Mouse (Mus musculus) hindbrain, embryonic 11.5 days (tissue): ENCODE data around the gene Btg2. TPM values are rescaled to one million over a fixed set of nuclear protein-coding genes. Genes with fewer than 3 reads are reported as not detected.

ENCODE experiments used
- ATAC-seq: fragments of 200-750 bp; cut with Nextera tagmentation; 2 replicates; pipeline ENCODE4 v1.8.0; 2017; ENCODE audit warnings: mild to moderate bottlenecking, moderate TSS enrichment, moderate library complexity; ENCODE audit not compliant: low FRiP score
- DNase-seq: peaks from one replicate; pipeline ENCODE4 v3.0.0-alpha.2; 2015; ENCODE audit warnings: low spot score
- H3K27ac ChIP-seq: fragments of 300-500 bp; sonication (generic); 2 replicates; pipeline ENCODE4 v1.5.1; 2014; ENCODE audit warnings: mild to moderate bottlenecking, low read depth, low read length
- H3K27me3 ChIP-seq: fragments of 300-500 bp; sonication (generic); 2 replicates; pipeline ENCODE4 v1.6.1; 2014; ENCODE audit warnings: mild to moderate bottlenecking, low read length, moderate library complexity, mixed read lengths; ENCODE audit not compliant: control insufficient read depth, insufficient read depth
- H3K36me3 ChIP-seq: fragments of 300-500 bp; sonication (generic); 2 replicates; pipeline ENCODE4 v1.6.1; 2014; ENCODE audit warnings: mild to moderate bottlenecking, low read length, moderate library complexity, mixed read lengths; ENCODE audit not compliant: control insufficient read depth, insufficient read depth
- H3K4me1 ChIP-seq: fragments of 300-500 bp; sonication (generic); replicated peaks from 2 replicates; pipeline ENCODE4 v1.6.1; 2014; ENCODE audit warnings: low read length, mixed read lengths; ENCODE audit not compliant: control insufficient read depth, insufficient read depth
- H3K4me2 ChIP-seq: fragments of 300-500 bp; sonication (generic); replicated peaks from 2 replicates; pipeline ENCODE4 v1.6.1; 2014; ENCODE audit warnings: mild to moderate bottlenecking, low read depth, low read length
- H3K4me3 ChIP-seq: fragments of 300-500 bp; sonication (generic); 2 replicates; pipeline ENCODE4 v1.5.1; 2014; ENCODE audit warnings: low read depth, low read length
- H3K9ac ChIP-seq: fragments of 300-500 bp; sonication (generic); 2 replicates; pipeline ENCODE4 v1.6.1; 2014; ENCODE audit warnings: low read depth, low read length
- H3K9me3 ChIP-seq: fragments of 300-500 bp; sonication (generic); 2 replicates; pipeline ENCODE4 v1.6.1; 2016; ENCODE audit warnings: low read length; ENCODE audit not compliant: control insufficient read depth
- WGBS: fragments of 180-500 bp; shearing (Covaris S2); extraction: QIAGEN DNeasy Blood & Tissue Kit; methylation state at CpG from one replicate; pipeline ENCODE4 v1.1.7; 2014; 5-methylcytosine and 5-hydroxymethylcytosine counted together
- polyA plus RNA-seq: library from polyadenylated mRNA; unstranded; fragments of >200 nt; fragmentation: Nextera tagmentation; extraction: Ambion mirVana; gene quantifications from 2 replicates; pipeline ENCODE4 v1.2.1, GENCODE M21; 2014

Btg2 gene
- polyA plus RNA-seq, 1 experiment from 2014 or later, result 107 TPM

DNA sequence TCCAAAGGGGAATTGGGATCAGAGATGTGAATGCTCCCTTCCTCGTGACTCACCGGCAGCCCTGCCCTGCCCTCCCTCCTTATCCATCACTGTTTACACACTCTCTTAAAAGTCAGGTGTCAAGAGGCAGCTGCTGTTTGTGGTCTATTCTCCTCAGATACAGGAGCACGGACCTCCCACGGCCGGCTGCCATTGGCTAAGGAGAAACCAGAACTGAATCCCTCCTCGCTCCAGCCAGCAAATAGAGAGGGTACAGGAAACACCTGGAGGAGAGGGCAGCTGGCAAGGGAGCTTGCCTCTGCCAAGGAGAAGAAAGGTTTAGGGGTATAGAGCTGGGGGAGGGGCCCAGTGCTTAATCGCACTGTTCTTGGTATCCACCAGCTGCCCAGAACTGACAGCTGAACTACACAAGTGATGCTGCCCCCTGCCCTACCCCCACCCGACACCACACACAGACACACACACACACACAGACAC, 11.7 kb downstream of the Btg2 start:
- Histone ChIP-seq H3K27me3 (no peaks in the 10 kb centered on the region), H3K36me3 (no peaks in the 10 kb centered on the region), H3K4me1 (peaks cover 37% of the 10 kb centered on the region), H3K4me2 (no peak overlapping the region), H3K4me3 (no peak overlapping the region), H3K27ac (peak overlapping the region; percentile 36), H3K9me3 (no peaks in the 10 kb centered on the region), H3K9ac (no peak overlapping the region)
- WGBS, result 10% methylated on average over 8 of the region's 8 CpGs
- no peak for ATAC-seq
- DNase-seq, result peak; percentile 51

DNA sequence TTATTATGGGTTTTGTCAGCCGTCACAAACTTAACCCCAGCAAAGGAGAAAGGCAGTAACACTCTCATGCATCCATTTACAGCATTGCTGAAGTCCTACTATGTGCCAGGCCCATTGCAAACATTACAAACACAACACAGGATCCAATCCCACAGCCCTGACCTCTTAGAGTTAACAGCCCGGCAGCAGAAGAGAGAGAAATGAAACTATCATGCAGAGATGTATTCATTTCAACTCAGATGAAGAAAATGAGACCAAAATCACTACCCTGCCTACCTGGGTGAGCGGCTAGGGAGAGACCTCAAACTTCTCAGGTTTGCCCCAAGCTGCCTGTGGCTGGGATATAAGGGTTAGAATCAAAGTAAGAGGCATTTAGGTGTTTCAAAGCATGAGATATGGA, 12.4 kb downstream of the Btg2 start:
- WGBS, result 58% methylated on average over 3 of the region's 3 CpGs
- Histone ChIP-seq H3K27ac (peak overlapping the region; percentile 36), H3K4me2 (no peak overlapping the region), H3K4me3 (no peak overlapping the region), H3K4me1 (peaks cover 41% of the 10 kb centered on the region), H3K36me3 (no peaks in the 10 kb centered on the region), H3K9me3 (no peaks in the 10 kb centered on the region), H3K9ac (no peak overlapping the region), H3K27me3 (no peaks in the 10 kb centered on the region)
- DNase-seq (no peak), ATAC-seq (no peak)

DNA sequence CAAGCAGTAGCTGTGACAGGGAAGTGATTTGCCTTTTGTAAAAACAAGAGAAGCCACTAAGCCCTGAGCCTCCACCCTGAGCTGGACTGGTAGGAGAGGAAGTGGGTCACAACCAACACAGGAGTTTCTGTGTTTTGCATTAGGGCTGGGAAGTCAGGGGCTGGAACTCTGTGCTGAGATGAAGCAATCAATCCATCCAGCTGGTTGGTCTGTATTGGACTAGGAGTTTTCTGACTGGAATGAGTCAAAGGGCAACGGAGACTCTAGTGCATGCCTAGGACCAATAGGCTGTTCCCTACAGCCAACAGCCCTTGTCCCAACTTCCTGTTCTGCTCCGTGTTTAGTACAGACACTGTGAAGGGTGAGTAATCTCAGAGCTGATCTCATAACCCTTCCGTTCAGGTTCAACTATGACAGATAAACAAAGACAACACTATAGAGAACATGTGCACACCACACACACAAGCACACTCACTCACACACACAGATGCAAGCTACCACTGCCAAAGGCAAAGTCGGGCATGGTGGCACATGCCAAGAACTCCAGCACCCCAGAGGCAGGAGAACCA, 13.6 kb downstream of the Btg2 start:
- WGBS, result 73% methylated on average over 4 of the region's 4 CpGs
- H3K9me3 ChIP-seq, result no peaks in the 10 kb centered on the region
- peak overlapping the region; percentile 99 for H3K27ac ChIP-seq
- DNase-seq (no peak), ATAC-seq (no peak)
- H3K36me3 ChIP-seq, result no peaks in the 10 kb centered on the region
- peaks cover 42% of the 10 kb centered on the region for H3K4me1 ChIP-seq
- H3K27me3 ChIP-seq, result no peaks in the 10 kb centered on the region
- no peak overlapping the region for H3K4me2 ChIP-seq
- no peak overlapping the region for H3K9ac ChIP-seq
- H3K4me3 ChIP-seq, result no peak overlapping the region

DNA sequence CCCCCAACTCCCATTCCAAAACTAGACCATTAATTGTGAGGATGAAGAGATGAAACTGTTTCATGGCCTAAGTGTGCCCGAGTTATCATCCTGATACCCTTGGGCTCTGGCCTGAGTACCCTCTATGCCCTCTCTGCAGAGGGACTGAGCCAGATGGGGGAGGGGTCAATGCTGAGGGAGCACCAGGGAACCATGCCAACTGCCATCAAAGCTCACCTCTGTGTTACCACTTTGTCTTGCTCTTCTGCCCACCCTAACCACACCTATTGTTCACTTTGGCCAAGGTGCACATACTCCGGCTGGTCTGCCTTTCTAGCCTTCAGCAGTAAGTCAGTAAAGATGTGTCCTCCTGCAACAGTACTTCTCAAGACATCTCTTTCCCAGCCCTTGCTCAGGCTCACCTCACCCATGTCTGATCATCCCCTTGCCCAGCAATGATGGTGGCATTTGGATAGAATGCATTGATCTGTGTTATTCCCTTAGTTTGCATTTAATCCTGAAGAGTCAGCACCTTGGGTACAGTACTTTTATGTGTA, 14.6 kb downstream of the Btg2 start:
- no peaks in the 10 kb centered on the region for H3K27me3 ChIP-seq
- peaks cover 40% of the 10 kb centered on the region for H3K4me1 ChIP-seq
- H3K9ac ChIP-seq, result peak overlapping the region; percentile 56
- WGBS, result 69% methylated on average over 2 of the region's 2 CpGs
- peak overlapping the region; percentile 99 for H3K27ac ChIP-seq
- H3K36me3 ChIP-seq, result no peaks in the 10 kb centered on the region
- ATAC-seq (no peak), DNase-seq (no peak)
- no peaks in the 10 kb centered on the region for H3K9me3 ChIP-seq
- no peak overlapping the region for H3K4me3 ChIP-seq
- peak overlapping the region; percentile 2; the same call in 1 of the 2 replicates for H3K4me2 ChIP-seq

DNA sequence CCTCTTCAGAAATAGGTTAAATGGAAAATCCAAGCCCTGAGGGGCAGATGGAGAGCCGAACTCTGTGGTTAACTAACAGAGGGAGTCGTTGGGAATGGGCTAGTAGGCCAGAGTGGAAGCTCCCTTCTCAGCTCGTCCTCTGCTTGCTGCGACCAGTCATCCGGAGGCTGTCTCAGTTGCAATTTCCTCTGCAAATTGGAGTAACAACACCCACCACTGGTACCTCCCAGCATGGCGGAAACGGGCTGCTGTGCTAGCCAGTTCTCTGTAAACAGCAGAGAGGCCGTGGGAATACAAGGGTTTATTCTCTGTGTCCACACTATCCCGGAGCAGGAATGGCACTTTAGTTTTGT, 15.2 kb downstream of the Btg2 start:
- peak overlapping the region; percentile 56 for H3K9ac ChIP-seq
- no peak overlapping the region for H3K4me3 ChIP-seq
- H3K4me1 ChIP-seq, result peaks cover 40% of the 10 kb centered on the region
- H3K27ac ChIP-seq, result peak overlapping the region; percentile 99
- H3K36me3 ChIP-seq, result no peaks in the 10 kb centered on the region
- DNase-seq (no peak), ATAC-seq (peak; percentile 4; the same call in 1 of the 2 replicates)
- H3K9me3 ChIP-seq, result no peaks in the 10 kb centered on the region
- WGBS, result 3% methylated on average over 9 of the region's 9 CpGs
- H3K27me3 ChIP-seq, result no peaks in the 10 kb centered on the region
- H3K4me2 ChIP-seq, result peak overlapping the region; percentile 36

DNA sequence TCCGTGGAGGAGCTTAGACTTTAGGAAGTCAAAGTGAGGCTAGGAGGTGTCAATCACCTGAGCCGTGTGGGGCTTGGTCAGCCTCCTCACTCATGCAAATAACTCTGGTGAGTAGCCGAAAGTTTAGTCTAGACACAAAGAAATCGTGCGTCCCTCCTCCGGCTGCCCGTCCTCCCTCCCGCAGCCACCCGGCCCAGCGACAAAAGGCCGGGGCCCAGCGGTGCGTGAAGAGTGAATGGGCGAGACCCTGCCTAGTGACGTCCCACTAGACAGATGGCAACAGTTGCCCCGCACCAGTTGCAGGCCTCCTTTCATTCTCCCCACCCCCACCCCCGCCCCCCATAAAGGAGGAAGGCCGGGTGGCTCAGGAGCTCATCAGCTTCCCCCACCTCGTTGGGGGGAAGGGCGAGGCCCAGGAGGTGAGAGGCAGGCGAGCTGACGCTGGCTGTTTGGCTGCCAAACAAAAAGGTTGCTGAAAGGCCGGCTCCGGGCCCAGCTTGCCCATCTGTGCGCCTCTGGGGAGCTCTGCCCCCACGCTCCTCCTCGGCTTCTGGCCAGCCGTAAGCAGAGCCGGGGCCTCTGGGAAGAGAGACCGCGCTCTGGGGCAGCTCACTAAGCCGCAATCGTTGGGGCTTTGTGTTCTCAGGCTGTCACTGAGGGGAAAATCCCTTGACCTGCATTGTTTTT, 15.7 kb downstream of the Btg2 start:
- ATAC-seq (peak; percentile 88), DNase-seq (peak; percentile 92)
- Histone ChIP-seq H3K9me3 (no peaks in the 10 kb centered on the region), H3K4me2 (peak overlapping the region; percentile 36), H3K36me3 (no peaks in the 10 kb centered on the region), H3K27ac (peak overlapping the region; percentile 99), H3K27me3 (no peaks in the 10 kb centered on the region), H3K9ac (peak overlapping the region; percentile 56), H3K4me1 (peaks cover 40% of the 10 kb centered on the region), H3K4me3 (no peak overlapping the region)
- WGBS, result under 1% methylated on average over 31 of the region's 33 CpGs

DNA sequence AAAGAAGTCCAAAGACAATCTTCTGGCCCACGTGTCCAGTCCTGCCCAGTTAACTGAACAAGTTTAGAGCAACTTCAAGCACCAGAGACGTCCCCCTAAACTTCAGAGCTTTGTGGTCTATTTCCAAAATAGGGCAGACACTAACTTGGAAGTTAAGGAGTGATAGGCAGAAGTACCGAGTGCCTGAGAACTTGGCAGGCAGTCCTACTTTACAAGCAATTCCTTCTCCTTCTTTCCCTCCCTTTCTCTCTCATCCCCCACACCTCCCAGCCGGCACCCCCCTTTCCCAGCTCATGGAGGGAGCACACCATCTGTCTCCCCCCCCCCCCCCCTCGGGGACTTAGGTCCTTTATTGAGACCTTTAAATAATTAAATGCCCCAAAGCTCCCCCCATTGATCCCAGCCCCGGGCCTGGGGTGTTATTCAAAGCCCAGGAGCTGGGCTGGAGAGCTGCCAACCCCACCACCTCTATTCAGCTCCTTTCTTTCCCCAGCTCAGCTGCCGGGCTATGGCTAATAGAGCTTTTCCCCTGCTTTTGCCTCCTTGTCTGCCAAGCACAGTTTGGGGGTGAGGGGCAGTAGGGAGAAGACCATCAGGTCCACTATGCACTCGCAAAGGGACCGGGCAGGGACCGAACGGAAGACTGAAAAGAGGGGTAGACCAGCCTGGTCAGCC, 16.4 kb downstream of the Btg2 start:
- DNase-seq (no peak), ATAC-seq (peak; percentile 59)
- H3K4me1 ChIP-seq, result peaks cover 40% of the 10 kb centered on the region
- no peaks in the 10 kb centered on the region for H3K9me3 ChIP-seq
- H3K27ac ChIP-seq, result peak overlapping the region; percentile 99
- WGBS, result 7% methylated on average over 11 of the region's 11 CpGs
- no peaks in the 10 kb centered on the region for H3K36me3 ChIP-seq
- no peak overlapping the region for H3K4me3 ChIP-seq
- peak overlapping the region; percentile 51 for H3K9ac ChIP-seq
- H3K27me3 ChIP-seq, result no peaks in the 10 kb centered on the region
- H3K4me2 ChIP-seq, result peak overlapping the region; percentile 36

DNA sequence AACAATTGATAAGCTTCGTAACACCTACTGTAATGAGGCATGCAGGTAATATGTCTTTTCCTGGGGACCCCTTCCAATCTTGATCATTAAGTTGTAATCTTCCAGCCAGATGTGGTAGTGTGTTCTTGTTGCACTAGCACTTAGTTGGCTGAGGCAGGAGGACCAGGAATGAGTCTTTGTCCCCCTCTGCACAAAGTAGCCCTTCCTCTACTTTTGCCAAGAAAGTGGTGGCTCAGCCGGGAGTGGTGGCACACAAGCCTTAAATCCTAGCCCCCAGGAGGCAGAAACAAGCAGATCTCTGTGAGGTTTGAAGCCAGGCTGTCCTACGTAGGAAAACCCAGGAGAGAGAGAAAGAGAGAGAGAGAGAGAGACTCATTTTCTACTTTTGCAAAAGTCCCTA, 17.0 kb downstream of the Btg2 start:
- Histone ChIP-seq H3K36me3 (no peaks in the 10 kb centered on the region), H3K27me3 (no peaks in the 10 kb centered on the region), H3K9ac (peak overlapping the region; percentile 51), H3K4me2 (peak overlapping the region; percentile 60), H3K9me3 (no peaks in the 10 kb centered on the region), H3K27ac (peak overlapping the region; percentile 99), H3K4me3 (no peak overlapping the region), H3K4me1 (peaks cover 36% of the 10 kb centered on the region)
- DNase-seq (no peak), ATAC-seq (no peak)
- WGBS, result 48% methylated on average over 3 of the region's 3 CpGs
